Mouse (Mus musculus): ENCODE results near the gene Prr36. TPM values are rescaled to one million over a fixed set of nuclear protein-coding genes. Genes with fewer than 3 reads are reported as not detected.
"Not testable (repeated sequence)": the region's sequence is repeated elsewhere in the genome, so short reads cannot be mapped to it uniquely, and the experiment has no call there.

Gene Prr36
- polyA plus RNA-seq, 1 experiment = 7.2 TPM

GRCm38 (mm10) chr8:4258678-4259077 lies 41.4 kb upstream of the Prr36 start:
- no peak for TF ChIP-seq EP300 (IDR thresholded peaks at IDR 0.05; ENCODE audit: insufficient read depth, low read depth, low read length)
- TF ChIP-seq POLR2A (IDR thresholded peaks at IDR 0.05; ENCODE audit: insufficient read depth, low read length) = no peak
- TF ChIP-seq CTCF (IDR thresholded peaks at IDR 0.05; ENCODE audit: low read depth, low read length) = no peak
- Histone ChIP-seq H3K27me3 (ENCODE audit: control insufficient read depth, insufficient read depth, low read length, poor library complexity, severe bottlenecking) (no peaks in the 10 kb centered on the region), H3K4me1 (ENCODE audit: control insufficient read depth, insufficient read depth, low read length) (peaks cover 1% of the 10 kb centered on the region), H3K27ac (ENCODE audit: insufficient read depth, low read length) (peak overlapping the region; percentile 34; the same call in 1 of the 2 replicates), H3K36me3 (ENCODE audit: control insufficient read depth, insufficient read depth, low read length, poor library complexity, severe bottlenecking) (peaks cover 44% of the 10 kb centered on the region), H3K4me3 (ENCODE audit: low read depth, low read length) (peak overlapping the region; percentile 70), H3K9me3 (replicated peaks; ENCODE audit: control insufficient read depth, insufficient read depth, low read length, poor library complexity, severe bottlenecking) (no peaks in the 10 kb centered on the region), H3K9ac (ENCODE audit: low read depth, poor library complexity, severe bottlenecking) (peak overlapping the region; percentile 51)

- no peak for TF ChIP-seq POLR2A (IDR thresholded peaks at IDR 0.05; ENCODE audit: insufficient read depth, low read length)
- TF ChIP-seq CTCF (IDR thresholded peaks at IDR 0.05; ENCODE audit: low read depth, low read length) = peak; percentile 98
- 0 out of 2 replicates have a peak, but pooled peaks have one; percentile 50 for TF ChIP-seq EP300 (IDR thresholded peaks at IDR 0.05; ENCODE audit: insufficient read depth, low read depth, low read length)
These were observed 41.0 kb upstream of the Prr36 start for GRCm38 (mm10) chr8:4258233-4258632.

DNA sequence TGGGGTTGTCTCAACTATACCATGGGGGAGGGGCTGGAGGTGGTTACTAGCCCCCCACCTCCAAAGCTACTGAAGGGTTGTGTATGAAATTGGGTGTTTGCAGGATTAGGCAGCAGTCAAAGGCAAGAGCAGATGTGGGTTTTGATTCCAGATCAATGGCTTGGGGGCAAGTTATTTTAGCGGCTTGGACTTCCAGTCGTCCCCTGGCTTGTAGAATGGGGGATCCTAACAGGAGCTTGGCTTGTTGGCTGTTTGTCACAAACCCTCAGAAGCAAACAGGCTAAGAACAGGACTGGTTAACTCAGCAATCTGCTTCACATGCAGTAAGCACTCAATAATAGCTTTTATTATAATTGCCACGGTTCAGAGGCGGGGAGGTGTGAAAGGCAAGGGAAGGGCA lies 40.1 kb upstream of the Prr36 start:
- peaks cover 33% of the 10 kb centered on the region for H3K36me3 ChIP-seq (ENCODE audit: control insufficient read depth, insufficient read depth, low read length, poor library complexity, severe bottlenecking)
- H3K4me1 ChIP-seq (ENCODE audit: control insufficient read depth, insufficient read depth, low read length) = peaks cover 1% of the 10 kb centered on the region

More at GRCm38 (mm10) chr8:4258233-4258632, 41.0 kb upstream of the Prr36 start:
- peaks cover 1% of the 10 kb centered on the region for H3K4me1 ChIP-seq (ENCODE audit: control insufficient read depth, insufficient read depth, low read length)
- H3K36me3 ChIP-seq (ENCODE audit: control insufficient read depth, insufficient read depth, low read length, poor library complexity, severe bottlenecking) = peaks cover 42% of the 10 kb centered on the region
- peak overlapping the region; percentile 34; the same call in 1 of the 2 replicates for H3K27ac ChIP-seq (ENCODE audit: insufficient read depth, low read length)
- H3K9ac ChIP-seq (ENCODE audit: low read depth, poor library complexity, severe bottlenecking) = peak overlapping the region; percentile 51
- no peaks in the 10 kb centered on the region for H3K9me3 ChIP-seq (replicated peaks; ENCODE audit: control insufficient read depth, insufficient read depth, low read length, poor library complexity, severe bottlenecking)
- H3K27me3 ChIP-seq (ENCODE audit: control insufficient read depth, insufficient read depth, low read length, poor library complexity, severe bottlenecking) = no peaks in the 10 kb centered on the region
- peak overlapping the region; percentile 70 for H3K4me3 ChIP-seq (ENCODE audit: low read depth, low read length)

GRCm38 (mm10) chr8:4256911-4257310 lies 39.7 kb upstream of the Prr36 start:
- Histone ChIP-seq H3K4me1 (ENCODE audit: control insufficient read depth, insufficient read depth, low read length) (peaks cover 1% of the 10 kb centered on the region), H3K9me3 (replicated peaks; ENCODE audit: control insufficient read depth, insufficient read depth, low read length, poor library complexity, severe bottlenecking) (no peaks in the 10 kb centered on the region), H3K27me3 (ENCODE audit: control insufficient read depth, insufficient read depth, low read length, poor library complexity, severe bottlenecking) (no peaks in the 10 kb centered on the region), H3K36me3 (ENCODE audit: control insufficient read depth, insufficient read depth, low read length, poor library complexity, severe bottlenecking) (peaks cover 29% of the 10 kb centered on the region), H3K9ac (ENCODE audit: low read depth, poor library complexity, severe bottlenecking) (no peak overlapping the region), H3K27ac (ENCODE audit: insufficient read depth, low read length) (no peak overlapping the region), H3K4me3 (ENCODE audit: low read depth, low read length) (no peak overlapping the region)
- TF ChIP-seq POLR2A (IDR thresholded peaks at IDR 0.05; ENCODE audit: insufficient read depth, low read length) = no peak
- TF ChIP-seq EP300 (IDR thresholded peaks at IDR 0.05; ENCODE audit: insufficient read depth, low read depth, low read length) = no peak
- no peak for TF ChIP-seq CTCF (IDR thresholded peaks at IDR 0.05; ENCODE audit: low read depth, low read length)

More for the DNA sequence above, 40.1 kb upstream of the Prr36 start:
- H3K27ac ChIP-seq (ENCODE audit: insufficient read depth, low read length) = no peak overlapping the region
- no peaks in the 10 kb centered on the region for H3K9me3 ChIP-seq (replicated peaks; ENCODE audit: control insufficient read depth, insufficient read depth, low read length, poor library complexity, severe bottlenecking)
- no peaks in the 10 kb centered on the region for H3K27me3 ChIP-seq (ENCODE audit: control insufficient read depth, insufficient read depth, low read length, poor library complexity, severe bottlenecking)
- peak overlapping the region; percentile 51; the same call in 1 of the 2 replicates for H3K9ac ChIP-seq (ENCODE audit: low read depth, poor library complexity, severe bottlenecking)
- TF ChIP-seq POLR2A (IDR thresholded peaks at IDR 0.05; ENCODE audit: insufficient read depth, low read length) (no peak), EP300 (IDR thresholded peaks at IDR 0.05; ENCODE audit: insufficient read depth, low read depth, low read length) (no peak), CTCF (IDR thresholded peaks at IDR 0.05; ENCODE audit: low read depth, low read length) (no peak)
- H3K4me3 ChIP-seq (ENCODE audit: low read depth, low read length) = no peak overlapping the region

DNA sequence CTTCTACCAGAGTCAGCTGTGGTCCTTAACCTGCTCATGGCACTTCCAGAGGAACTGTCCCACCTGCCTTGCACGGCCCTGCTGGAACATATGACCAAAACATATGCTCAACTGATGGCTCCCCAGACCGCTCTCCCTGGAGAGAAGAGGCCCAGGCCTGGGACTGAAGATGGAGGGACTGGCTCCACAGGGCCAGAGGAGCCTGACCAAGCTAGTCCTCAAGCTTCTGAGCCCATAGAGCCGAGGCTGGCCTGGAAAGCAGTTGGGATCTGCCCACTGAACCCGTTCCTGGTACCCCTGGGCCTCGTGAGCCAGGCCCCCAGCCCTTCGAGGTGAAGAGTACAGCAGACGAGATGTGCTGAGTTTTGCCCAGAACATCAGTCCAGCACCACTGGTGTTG lies 38.2 kb upstream of the Prr36 start:
- H3K27ac ChIP-seq (ENCODE audit: insufficient read depth, low read length); H3K9ac ChIP-seq (ENCODE audit: low read depth, poor library complexity, severe bottlenecking); H3K9me3 ChIP-seq (replicated peaks; ENCODE audit: control insufficient read depth, insufficient read depth, low read length, poor library complexity, severe bottlenecking); H3K4me1 ChIP-seq (ENCODE audit: control insufficient read depth, insufficient read depth, low read length); H3K4me3 ChIP-seq (ENCODE audit: low read depth, low read length); H3K27me3 ChIP-seq (ENCODE audit: control insufficient read depth, insufficient read depth, low read length, poor library complexity, severe bottlenecking): not testable (repeated sequence)
- peaks cover 21% of the 10 kb centered on the region for H3K36me3 ChIP-seq (ENCODE audit: control insufficient read depth, insufficient read depth, low read length, poor library complexity, severe bottlenecking)

GRCm38 (mm10) chr8:4254001-4254400 lies 36.7 kb upstream of the Prr36 start:
- Histone ChIP-seq H3K9ac (ENCODE audit: low read depth, poor library complexity, severe bottlenecking) (peak overlapping the region; percentile 82; the same call in 1 of the 2 replicates), H3K4me1 (ENCODE audit: control insufficient read depth, insufficient read depth, low read length) (peaks cover 1% of the 10 kb centered on the region), H3K27ac (ENCODE audit: insufficient read depth, low read length) (no peak overlapping the region), H3K36me3 (ENCODE audit: control insufficient read depth, insufficient read depth, low read length, poor library complexity, severe bottlenecking) (peaks cover 12% of the 10 kb centered on the region), H3K4me3 (ENCODE audit: low read depth, low read length) (no peak overlapping the region), H3K9me3 (replicated peaks; ENCODE audit: control insufficient read depth, insufficient read depth, low read length, poor library complexity, severe bottlenecking) (no peaks in the 10 kb centered on the region), H3K27me3 (ENCODE audit: control insufficient read depth, insufficient read depth, low read length, poor library complexity, severe bottlenecking) (no peaks in the 10 kb centered on the region)
- no peak for TF ChIP-seq POLR2A (IDR thresholded peaks at IDR 0.05; ENCODE audit: insufficient read depth, low read length)
- no peak for TF ChIP-seq EP300 (IDR thresholded peaks at IDR 0.05; ENCODE audit: insufficient read depth, low read depth, low read length)
- TF ChIP-seq CTCF (IDR thresholded peaks at IDR 0.05; ENCODE audit: low read depth, low read length) = peak; percentile 19
